Mouse (Mus musculus) neural tube, embryonic 15.5 days (tissue): ENCODE data around the gene Ceacam9. TPM values are rescaled to one million over a fixed set of nuclear protein-coding genes. Genes with fewer than 3 reads are reported as not detected.
"Not testable (repeated sequence)": the region's sequence is repeated elsewhere in the genome, so short reads cannot be mapped to it uniquely, and the experiment has no call there.

Experiments
- ATAC-seq: fragments of 200-750 bp; cut with Nextera tagmentation; 2 replicates; pipeline ENCODE4 v1.8.0; 2017; ENCODE audit warnings: mild to moderate bottlenecking, moderate TSS enrichment, moderate library complexity; ENCODE audit not compliant: low FRiP score
- H3K27ac ChIP-seq: fragments of 300-500 bp; sonication (generic); replicated peaks from 2 replicates; pipeline ENCODE4 v1.5.1; 2015; ENCODE audit warnings: mild to moderate bottlenecking, inconsistent platforms
- H3K27me3 ChIP-seq: fragments of 300-500 bp; sonication (generic); replicated peaks from 2 replicates; pipeline ENCODE4 v1.6.1; 2015; ENCODE audit warnings: inconsistent platforms
- H3K36me3 ChIP-seq: fragments of 300-500 bp; sonication (generic); 2 replicates; pipeline ENCODE4 v1.6.1; 2015; ENCODE audit warnings: inconsistent platforms
- H3K4me1 ChIP-seq: fragments of 300-500 bp; sonication (generic); 2 replicates; pipeline ENCODE4 v1.6.1; 2015; ENCODE audit warnings: inconsistent platforms
- H3K4me2 ChIP-seq: fragments of 300-500 bp; sonication (generic); 2 replicates; pipeline ENCODE4 v1.6.1; 2015; ENCODE audit warnings: inconsistent platforms, mild to moderate bottlenecking, moderate library complexity
- H3K4me3 ChIP-seq: fragments of 300-500 bp; sonication (generic); replicated peaks from 2 replicates; pipeline ENCODE4 v1.5.1; 2015; ENCODE audit warnings: mild to moderate bottlenecking, inconsistent platforms
- H3K9ac ChIP-seq: fragments of 300-500 bp; sonication (generic); replicated peaks from 2 replicates; pipeline ENCODE4 v1.6.1; 2015; ENCODE audit warnings: mild to moderate bottlenecking, inconsistent platforms
- H3K9me3 ChIP-seq: fragments of 300-500 bp; sonication (generic); replicated peaks from 2 replicates; pipeline ENCODE4 v1.6.1; 2016; ENCODE audit warnings: inconsistent platforms
- WGBS: fragments of 180-500 bp; shearing (Covaris S2); methylation state at CpG from one replicate; pipeline ENCODE4 v1.1.7; 2015; ENCODE audit warnings: mixed read lengths; 5-methylcytosine and 5-hydroxymethylcytosine counted together
- polyA plus RNA-seq: library from polyadenylated mRNA; unstranded; fragments of >200 nt; fragmentation: Nextera tagmentation; extraction: Ambion mirVana; gene quantifications from 2 replicates; pipeline ENCODE4 v1.2.1, GENCODE M21; 2015

Gene Ceacam9
- 0.17 and 0.50 TPM in 2 replicates for polyA plus RNA-seq

DNA sequence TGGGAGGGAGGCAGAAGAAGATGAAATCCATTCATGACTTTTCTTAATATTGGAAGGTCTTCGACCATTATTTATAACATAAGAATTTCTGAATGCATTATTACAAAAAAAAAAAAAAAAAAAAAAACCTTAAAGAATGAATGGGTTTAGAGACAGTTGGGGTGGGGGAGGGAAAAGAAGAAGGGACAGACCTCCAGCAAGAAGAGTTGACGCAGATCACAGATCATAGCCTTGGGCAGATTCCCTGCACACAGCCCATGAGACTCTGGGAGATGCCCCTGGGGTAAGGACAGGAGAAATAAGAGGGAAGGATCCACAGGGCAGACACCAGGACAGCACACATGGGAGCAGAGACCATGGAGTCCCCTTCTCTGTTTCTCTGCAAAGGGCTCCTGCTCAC is at the start of gene Ceacam9:
Gene Ceacam9 (plus strand): TSS at position 301 of the 400 bp plus-strand sequence.
- H3K9me3 ChIP-seq = no peaks in the 10 kb centered on the region
- no peak within 1 kb of the TSS for H3K9ac ChIP-seq
- no peak within 1 kb of the TSS for H3K27ac ChIP-seq
- no peaks in the 10 kb centered on the region for H3K27me3 ChIP-seq
- no peak within 1 kb of the TSS for H3K4me3 ChIP-seq
- no peak within 1 kb of the TSS for H3K4me2 ChIP-seq
- no peaks in the 10 kb centered on the region for H3K4me1 ChIP-seq
- no peak for ATAC-seq
- 92% methylated on average over 2 of the region's 2 CpGs for WGBS
- H3K36me3 ChIP-seq = no peaks in the 10 kb centered on the region

DNA sequence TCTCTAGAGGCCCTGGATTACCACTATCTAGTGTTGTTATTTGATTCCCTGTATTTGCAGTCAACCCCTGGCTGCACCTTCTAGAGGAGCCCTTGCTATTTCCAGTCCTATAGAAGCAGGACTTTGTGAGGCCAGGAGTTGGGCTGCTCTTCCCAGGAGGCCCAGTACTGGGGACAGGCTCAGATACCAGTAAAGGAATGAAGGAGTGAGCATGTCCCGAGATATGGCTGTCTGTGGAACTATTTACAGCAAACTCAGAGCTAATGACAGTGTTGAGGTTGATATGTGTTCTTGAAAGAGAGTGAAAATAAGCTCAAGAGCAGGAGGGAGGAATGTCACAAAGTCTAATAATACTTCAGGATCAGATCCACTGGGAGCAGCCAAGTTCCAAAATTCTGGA is 47.9 kb upstream of the Ceacam9 start:
- H3K4me2 ChIP-seq = no peak overlapping the region
- no peaks in the 10 kb centered on the region for H3K27me3 ChIP-seq
- H3K4me1 ChIP-seq = no peaks in the 10 kb centered on the region
- ATAC-seq = no peak
- no peaks in the 10 kb centered on the region for H3K36me3 ChIP-seq
- H3K27ac ChIP-seq = no peak overlapping the region
- no peak overlapping the region for H3K9ac ChIP-seq
- no peak overlapping the region for H3K4me3 ChIP-seq
- H3K9me3 ChIP-seq = no peaks in the 10 kb centered on the region
- 82% methylated on average over 1 of the region's 1 CpGs for WGBS

DNA sequence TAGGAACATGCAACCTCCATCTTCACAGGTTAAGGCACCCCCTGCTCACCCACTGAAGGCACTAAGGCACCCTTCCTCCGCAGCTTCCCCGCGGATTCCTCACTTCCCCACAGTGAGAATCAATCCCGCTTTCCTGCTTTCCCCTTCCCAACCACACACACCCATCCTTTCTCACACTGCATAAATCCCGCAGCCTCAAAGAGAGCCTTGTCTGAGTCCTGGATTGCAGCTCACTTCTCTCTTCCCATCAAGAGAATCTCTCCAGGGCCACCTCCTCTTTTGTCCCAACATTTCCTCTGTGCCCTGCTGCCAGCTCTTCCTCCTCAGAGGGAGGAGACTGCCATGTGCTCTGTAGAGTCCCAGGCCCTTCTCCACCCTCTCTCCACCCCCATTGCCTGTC is 47.0 kb upstream of the Ceacam9 start:
- not testable (repeated sequence) for H3K9me3 ChIP-seq, ATAC-seq, H3K4me1 ChIP-seq

DNA sequence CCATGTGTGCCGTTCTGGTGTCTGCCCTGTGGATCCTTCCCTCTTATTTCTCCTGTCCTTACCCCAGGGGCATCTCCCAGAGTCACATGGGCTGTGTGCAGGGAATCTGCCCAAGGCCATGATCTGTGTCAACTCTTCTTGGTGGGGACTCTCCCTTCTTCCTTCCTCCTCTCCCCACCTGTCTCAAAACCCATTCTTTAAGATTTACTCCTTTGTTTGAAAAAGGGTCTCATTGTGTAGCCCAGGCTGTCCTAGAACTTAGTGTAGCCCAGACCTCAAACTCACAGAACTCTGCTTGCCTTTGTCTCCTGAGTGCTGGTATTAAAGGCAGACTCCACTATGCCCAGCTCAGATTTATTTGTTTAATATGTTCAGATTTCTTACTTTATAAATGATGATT is 46.1 kb upstream of the Ceacam9 start, which contains the start of gene Ceacam15:
Gene Ceacam15 (minus strand): TSS at position 101 of the 400 bp plus-strand sequence.
- 48% methylated on average over 1 of the region's 1 CpGs for WGBS
- no peak within 1 kb of the TSS for H3K4me2 ChIP-seq
- H3K27me3 ChIP-seq = no peaks in the 10 kb centered on the region
- H3K9me3 ChIP-seq = no peaks in the 10 kb centered on the region
- no peak within 1 kb of the TSS for H3K27ac ChIP-seq
- H3K4me3 ChIP-seq = no peak within 1 kb of the TSS
- no peak within 1 kb of the TSS for H3K9ac ChIP-seq
- no peak for ATAC-seq
- H3K4me1 ChIP-seq = no peaks in the 10 kb centered on the region
- H3K36me3 ChIP-seq = no peaks in the 10 kb centered on the region

More for the DNA sequence above, 47.0 kb upstream of the Ceacam9 start:
- not testable (repeated sequence) for H3K9ac ChIP-seq, H3K36me3 ChIP-seq, H3K27me3 ChIP-seq, H3K4me3 ChIP-seq, H3K4me2 ChIP-seq, H3K27ac ChIP-seq
- 57% methylated on average over 5 of the region's 5 CpGs for WGBS

DNA sequence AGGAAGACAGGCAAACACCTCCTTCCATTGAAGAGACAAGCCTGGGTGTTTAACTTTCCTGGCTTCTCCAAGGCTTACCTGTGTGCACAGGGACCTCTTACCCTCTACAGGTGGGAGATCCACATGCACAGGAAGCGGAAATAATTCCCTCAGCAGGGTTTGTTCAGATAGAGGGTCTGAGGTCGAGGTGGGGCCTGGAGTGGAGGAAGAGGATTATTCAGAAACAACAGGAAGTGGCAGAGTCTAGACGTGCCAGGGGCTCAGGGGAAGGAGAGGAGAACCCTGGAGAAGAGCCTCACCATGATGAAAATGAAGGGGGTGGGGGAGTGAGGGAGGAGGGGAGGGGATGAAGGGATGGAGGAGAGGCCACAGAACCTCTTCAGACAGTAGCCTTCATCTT is 41.5 kb upstream of the Ceacam9 start:
- WGBS = 50% methylated on average over 3 of the region's 3 CpGs
- not testable (repeated sequence) for H3K9me3 ChIP-seq, H3K4me2 ChIP-seq, H3K4me3 ChIP-seq, H3K36me3 ChIP-seq, H3K9ac ChIP-seq, ATAC-seq, H3K27me3 ChIP-seq, H3K27ac ChIP-seq, H3K4me1 ChIP-seq

DNA sequence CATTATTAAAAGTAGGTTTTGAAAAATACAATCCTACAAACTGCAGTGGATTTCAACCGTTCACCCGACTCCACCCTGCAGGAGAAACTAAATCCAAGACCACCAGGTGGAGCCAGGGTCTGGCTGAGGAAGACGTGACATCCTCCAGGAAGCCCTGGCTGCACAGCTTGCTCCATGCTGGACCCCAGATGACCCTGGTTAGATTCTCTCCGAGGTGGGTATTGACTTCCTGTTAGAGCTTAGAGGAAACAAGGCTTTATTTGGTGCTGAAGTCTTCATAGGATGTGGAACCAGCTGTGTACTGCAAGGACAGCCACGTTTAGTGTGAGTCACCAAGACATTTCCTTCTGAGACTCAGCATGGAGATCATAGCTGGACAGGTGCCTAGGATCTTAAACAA is 32.5 kb upstream of the Ceacam9 start:
- no peak for ATAC-seq
- H3K36me3 ChIP-seq = no peaks in the 10 kb centered on the region
- H3K27ac ChIP-seq = no peak overlapping the region
- no peak overlapping the region for H3K4me2 ChIP-seq
- 79% methylated on average over 5 of the region's 5 CpGs for WGBS
- no peak overlapping the region for H3K9ac ChIP-seq
- H3K27me3 ChIP-seq = no peaks in the 10 kb centered on the region
- no peak overlapping the region for H3K4me3 ChIP-seq
- no peaks in the 10 kb centered on the region for H3K9me3 ChIP-seq
- no peaks in the 10 kb centered on the region for H3K4me1 ChIP-seq

DNA sequence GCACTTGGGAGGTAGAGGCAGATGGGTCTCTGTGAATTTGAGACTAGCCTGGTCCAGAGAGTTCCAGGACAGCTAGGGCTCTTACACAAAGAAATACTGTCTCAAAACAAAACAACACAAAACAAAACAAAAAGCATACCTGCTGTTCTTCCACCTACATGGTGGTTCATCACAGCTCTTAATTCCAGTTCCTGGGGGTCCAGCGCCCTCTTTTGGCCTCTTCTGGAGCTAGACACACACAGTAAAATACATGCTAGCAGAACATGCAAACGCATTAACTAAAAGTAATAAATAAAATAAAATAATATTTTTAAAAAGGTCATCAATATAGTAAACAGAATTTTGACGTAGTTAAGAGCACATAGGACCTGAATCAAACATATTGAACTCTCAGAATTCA is 26.7 kb upstream of the Ceacam9 start:
- ATAC-seq = no peak
- 40% methylated on average over 3 of the region's 3 CpGs for WGBS
- Histone ChIP-seq H3K4me3 (no peak overlapping the region), H3K9ac (no peak overlapping the region), H3K9me3 (no peaks in the 10 kb centered on the region), H3K27me3 (no peaks in the 10 kb centered on the region), H3K27ac (no peak overlapping the region), H3K36me3 (no peaks in the 10 kb centered on the region), H3K4me1 (no peaks in the 10 kb centered on the region), H3K4me2 (no peak overlapping the region)

DNA sequence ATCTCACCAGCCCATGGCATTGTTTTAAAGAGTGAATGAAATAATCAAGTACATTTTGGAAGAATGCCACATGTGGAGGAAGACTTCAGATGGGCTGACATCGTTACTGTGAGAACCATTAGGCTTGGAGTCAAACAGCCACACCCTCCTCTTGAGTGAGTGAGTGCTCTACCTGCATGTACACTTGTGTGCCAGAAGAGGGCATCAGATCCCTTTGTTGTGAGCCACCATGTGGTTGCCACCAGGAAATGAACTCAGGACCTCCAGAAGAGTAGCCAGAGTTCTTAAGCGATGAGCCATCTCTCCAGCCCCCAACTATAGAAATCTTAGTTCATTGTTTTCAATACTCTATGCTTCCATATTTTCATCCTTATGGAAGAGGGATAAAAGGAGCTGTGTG is 22.7 kb upstream of the Ceacam9 start:
- no peak overlapping the region for H3K27ac ChIP-seq
- no peak overlapping the region for H3K4me3 ChIP-seq
- 58% methylated on average over 2 of the region's 2 CpGs for WGBS
- no peaks in the 10 kb centered on the region for H3K36me3 ChIP-seq
- no peaks in the 10 kb centered on the region for H3K9me3 ChIP-seq
- no peaks in the 10 kb centered on the region for H3K27me3 ChIP-seq
- ATAC-seq = no peak
- no peak overlapping the region for H3K4me2 ChIP-seq
- H3K4me1 ChIP-seq = no peaks in the 10 kb centered on the region
- H3K9ac ChIP-seq = no peak overlapping the region

DNA sequence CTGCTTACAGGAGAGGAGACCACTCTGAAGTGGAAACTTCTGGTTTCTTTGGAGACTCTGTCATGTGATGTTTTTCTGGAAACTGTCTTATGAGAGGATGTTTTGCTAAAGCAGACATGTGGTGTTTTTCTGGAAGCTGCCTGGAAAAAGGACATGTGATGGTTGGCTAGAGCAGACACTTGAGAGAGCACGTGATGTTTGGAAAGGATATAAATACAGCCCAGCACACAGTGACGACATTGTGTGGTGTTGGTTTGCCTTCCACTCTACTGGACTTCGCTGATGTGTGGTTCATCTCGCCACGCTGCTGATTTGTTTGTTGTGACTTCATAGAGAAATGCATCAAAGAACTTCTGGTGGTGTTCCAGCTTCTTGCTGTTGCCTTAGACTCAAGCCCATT is 21.1 kb upstream of the Ceacam9 start:
- ATAC-seq = no peak
- no peak overlapping the region for H3K4me2 ChIP-seq
- H3K27me3 ChIP-seq = no peaks in the 10 kb centered on the region
- H3K9ac ChIP-seq = no peak overlapping the region
- no peaks in the 10 kb centered on the region for H3K36me3 ChIP-seq
- H3K4me3 ChIP-seq = no peak overlapping the region
- no peak overlapping the region for H3K27ac ChIP-seq
- H3K4me1 ChIP-seq = no peaks in the 10 kb centered on the region
- no peaks in the 10 kb centered on the region for H3K9me3 ChIP-seq
- WGBS = 84% methylated on average over 5 of the region's 5 CpGs

DNA sequence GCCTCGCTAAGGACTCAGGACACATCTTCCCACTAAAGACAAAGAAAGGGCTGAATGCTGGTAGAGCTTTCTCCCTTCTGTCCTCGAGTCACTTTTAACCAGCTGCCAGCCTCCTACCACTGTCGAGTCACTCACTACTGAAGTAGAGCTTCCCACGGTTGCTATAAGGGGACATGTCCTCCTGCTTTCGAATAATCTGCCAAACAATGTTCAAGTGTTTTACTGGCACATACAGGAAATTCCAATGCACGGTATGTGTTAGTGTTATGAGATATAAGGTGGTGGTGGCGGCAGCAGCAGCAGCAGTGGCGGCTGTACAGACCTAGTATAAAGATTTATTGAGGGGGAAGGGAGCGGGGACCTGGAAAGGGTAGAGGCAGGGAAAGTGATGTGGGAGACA is 15.3 kb upstream of the Ceacam9 start:
- WGBS = 59% methylated on average over 9 of the region's 9 CpGs
- ATAC-seq = no peak
- H3K4me2 ChIP-seq = no peak overlapping the region

DNA sequence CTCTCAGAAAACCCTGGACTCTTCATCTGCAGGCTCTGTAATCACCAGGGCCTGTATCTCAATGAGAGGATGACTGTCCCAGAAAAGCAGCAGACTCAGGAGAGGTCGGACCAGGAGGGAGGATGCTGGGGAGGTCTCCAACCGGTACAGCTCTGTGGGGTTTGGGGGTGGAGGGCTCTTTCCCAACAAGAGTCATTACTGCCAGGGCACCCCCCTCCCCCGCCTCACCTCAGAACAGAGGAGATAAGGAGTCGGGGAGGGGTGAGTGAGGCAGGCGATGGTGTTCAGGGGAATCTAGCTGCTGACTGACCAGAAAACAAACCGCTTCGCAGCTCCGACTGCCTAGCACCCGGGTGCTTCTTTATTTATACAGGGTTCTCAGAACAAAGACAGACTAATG is 13.5 kb upstream of the Ceacam9 start:
- Histone ChIP-seq H3K9me3 (no peaks in the 10 kb centered on the region), H3K9ac (no peak overlapping the region), H3K27me3 (no peaks in the 10 kb centered on the region), H3K27ac (no peak overlapping the region), H3K4me3 (no peak overlapping the region), H3K4me2 (no peak overlapping the region), H3K36me3 (no peaks in the 10 kb centered on the region), H3K4me1 (no peaks in the 10 kb centered on the region)
- 31% methylated on average over 9 of the region's 9 CpGs for WGBS
- no peak for ATAC-seq

More for the DNA sequence above, 15.3 kb upstream of the Ceacam9 start:
- no peaks in the 10 kb centered on the region for H3K9me3 ChIP-seq
- H3K36me3 ChIP-seq = no peaks in the 10 kb centered on the region
- H3K27ac ChIP-seq = no peak overlapping the region
- no peaks in the 10 kb centered on the region for H3K4me1 ChIP-seq
- H3K4me3 ChIP-seq = no peak overlapping the region
- no peak overlapping the region for H3K9ac ChIP-seq
- H3K27me3 ChIP-seq = no peaks in the 10 kb centered on the region

DNA sequence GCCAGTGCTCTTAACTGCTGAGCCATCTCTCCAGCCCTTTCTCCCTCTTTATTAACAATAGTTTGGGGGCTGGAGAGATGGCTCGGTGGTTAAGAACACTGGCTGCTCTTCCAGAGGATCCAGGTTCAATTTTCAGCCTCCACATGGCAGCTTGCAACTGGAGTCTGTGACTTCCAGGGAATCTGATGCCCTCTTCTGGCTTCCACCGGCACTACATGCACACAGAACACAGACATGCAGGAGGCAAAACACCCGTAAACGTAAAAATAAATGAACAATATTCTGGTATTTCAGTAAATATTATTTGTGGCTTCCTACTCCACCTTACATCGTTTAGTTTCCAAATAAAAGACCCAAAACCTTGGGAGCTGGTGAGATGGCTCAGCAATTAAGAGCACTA is 11.1 kb upstream of the Ceacam9 start:
- WGBS = 81% methylated on average over 5 of the region's 5 CpGs
- no peak for ATAC-seq

More for the DNA sequence above, 11.1 kb upstream of the Ceacam9 start:
- Histone ChIP-seq H3K4me1 (no peaks in the 10 kb centered on the region), H3K27ac (no peak overlapping the region), H3K4me3 (no peak overlapping the region), H3K9me3 (no peaks in the 10 kb centered on the region), H3K36me3 (no peaks in the 10 kb centered on the region), H3K4me2 (no peak overlapping the region), H3K9ac (no peak overlapping the region), H3K27me3 (no peaks in the 10 kb centered on the region)
